Mouse (Mus musculus) cerebellum, adult 2 months (tissue): ENCODE measurements at regions not wholly inside any gene's neighbourhood (a gene's known extent, or its start where the extent isn't known, plus 50 kb on each side); places are given as distances from the start of the nearest gene placed in this dataset.

Source experiments
- CTCF ChIP-seq: fragments of 200-500 bp; IDR thresholded peaks from 2 replicates; pipeline ENCODE4 v1.5.1; 2011; ENCODE audit warnings: low read depth, mild to moderate bottlenecking, control low read depth, low read length, moderate library complexity, borderline replicate concordance; ENCODE audit not compliant: insufficient read depth
- POLR2A ChIP-seq: fragments of 200-500 bp; IDR thresholded peaks from 2 replicates; pipeline ENCODE4 v1.6.1; 2011; ENCODE audit warnings: low read length, control low read depth, borderline replicate concordance; ENCODE audit not compliant: insufficient read depth

GRCm38 (mm10) chr14:99609003-99609402 lies 310.5 kb downstream of the Klf5 start:
- TF ChIP-seq CTCF, result no peak
- TF ChIP-seq POLR2A, result no peak
